15 mouse cellular contexts compared by ENCODE assay signal in the genomic region with DNA sequence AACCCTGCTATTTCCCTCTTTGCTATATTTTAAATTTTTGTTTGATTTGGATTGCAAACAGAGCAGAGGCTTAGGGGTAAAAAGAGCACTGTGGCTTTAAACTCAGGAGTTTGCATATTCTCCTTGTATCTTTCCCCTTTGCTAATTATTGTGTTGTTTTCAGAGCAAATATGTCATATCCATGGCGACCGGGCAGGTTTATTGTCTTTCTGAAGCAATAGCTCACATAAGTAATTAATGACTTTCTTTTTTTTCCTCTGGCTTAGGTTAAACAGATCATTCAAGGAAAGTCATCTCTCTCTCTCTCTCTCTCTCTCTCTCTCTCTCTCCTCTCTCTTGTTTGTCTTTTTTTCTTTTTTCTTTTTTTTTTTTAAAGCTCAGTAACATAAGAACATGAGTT.
"Had no signal": no experiment of that assay in that cellular context is flagged by ENCODE, and none has a peak within 500 bp of the region (broad histone marks: within the 10 kb centered on the region; RNA-seq: fewer than 3 reads in every experiment).

No protein-coding gene starts in this region.

- H3K4me3 ChIP-seq: limb, embryonic 12.5 days; liver, embryonic 13.5 days; lung, embryonic 15.5 days; megakaryocyte, embryonic 14.5 days; midbrain, embryonic 15.5 days had no signal

- H3K9ac ChIP-seq: limb, embryonic 12.5 days; liver, embryonic 13.5 days; liver, postnatal 0 days; lung, embryonic 15.5 days; midbrain, embryonic 15.5 days had no signal

- DNase-seq: kidney, postnatal 36 days; layer of hippocampus, adult 9-11 months; liver; liver, embryonic 13.5 days; liver, postnatal 0 days; lung, postnatal 14 days; thymus, postnatal 4 days had no signal

- H3K36me3 ChIP-seq: limb, embryonic 12.5 days; liver, embryonic 13.5 days; lung, embryonic 15.5 days; midbrain, embryonic 15.5 days had no signal

- H3K9me3 ChIP-seq: limb, embryonic 12.5 days; liver, embryonic 13.5 days; lung, embryonic 15.5 days; megakaryocyte, embryonic 14.5 days; midbrain, embryonic 15.5 days had no signal

- ATAC-seq: liver, postnatal 0 days; midbrain, embryonic 15.5 days had no signal

- H3K4me2 ChIP-seq: limb, embryonic 12.5 days; liver, embryonic 13.5 days; lung, embryonic 15.5 days; midbrain, embryonic 11.5 days; midbrain, embryonic 15.5 days had no signal

- H3K27ac ChIP-seq: kidney, postnatal 0 days; limb, embryonic 12.5 days; liver, embryonic 13.5 days; lung, embryonic 15.5 days; macrophage; midbrain, embryonic 15.5 days; stomach, postnatal 0 days had no signal
